Mouse (Mus musculus) heart, postnatal 0 days (tissue): ENCODE data around the gene Met. TPM values are rescaled to one million over a fixed set of nuclear protein-coding genes. Genes with fewer than 3 reads are reported as not detected.

Experiments
- ATAC-seq: fragments of 200-750 bp; cut with Nextera tagmentation; 2 replicates; pipeline ENCODE4 v1.8.0; 2017; ENCODE audit warnings: low read depth, moderate number of reproducible peaks, moderate library complexity; ENCODE audit not compliant: insufficient read depth
- DNase-seq: peaks from one replicate; pipeline ENCODE4 v3.0.0-alpha.2; 2016; ENCODE audit warnings: low spot score
- H3K27ac ChIP-seq: fragments of 300-500 bp; sonication (generic); 2 replicates; pipeline ENCODE4 v1.5.1; 2014; ENCODE audit warnings: low read depth, mild to moderate bottlenecking
- H3K27me3 ChIP-seq: fragments of 300-500 bp; sonication (generic); 2 replicates; pipeline ENCODE4 v1.6.1; 2014; ENCODE audit warnings: low read length, mixed read lengths; ENCODE audit not compliant: control insufficient read depth, insufficient read depth
- H3K36me3 ChIP-seq: fragments of 300-500 bp; sonication (generic); replicated peaks from 2 replicates; pipeline ENCODE4 v1.6.1; 2014; ENCODE audit warnings: low read length, mixed read lengths; ENCODE audit not compliant: control insufficient read depth, insufficient read depth
- H3K4me1 ChIP-seq: fragments of 300-500 bp; sonication (generic); 2 replicates; pipeline ENCODE4 v1.6.1; 2014; ENCODE audit warnings: antibody characterized with exemption; ENCODE audit not compliant: control insufficient read depth, insufficient read depth
- H3K4me2 ChIP-seq: fragments of 300-500 bp; sonication (generic); 2 replicates; pipeline ENCODE4 v1.6.1; 2014; ENCODE audit warnings: low read depth, mild to moderate bottlenecking, low read length, moderate library complexity
- H3K4me3 ChIP-seq: fragments of 300-500 bp; sonication (generic); 2 replicates; pipeline ENCODE4 v1.5.1; 2014; ENCODE audit warnings: low read depth, low read length
- H3K9ac ChIP-seq: fragments of 300-500 bp; sonication (generic); replicated peaks from 2 replicates; pipeline ENCODE4 v1.6.1; 2014; ENCODE audit warnings: low read depth, low read length, mixed read lengths
- H3K9me3 ChIP-seq: fragments of 300-500 bp; sonication (generic); replicated peaks from 2 replicates; pipeline ENCODE4 v1.6.1; 2016; ENCODE audit warnings: low read length; ENCODE audit not compliant: control insufficient read depth
- CTCF ChIP-seq: IDR thresholded peaks from 2 replicates; pipeline ENCODE4 v1.5.1; 2016; ENCODE audit warnings: antibody characterized with exemption, control low read depth, low read depth
- EP300 ChIP-seq: IDR thresholded peaks from 2 replicates; pipeline ENCODE4 v1.6.1; 2016; ENCODE audit warnings: antibody characterized with exemption, low read depth
- WGBS: fragments of 180-500 bp; shearing (Covaris S2); extraction: QIAGEN DNeasy Blood & Tissue Kit; methylation state at CpG from one replicate; pipeline ENCODE4 v1.1.7; 2014; 5-methylcytosine and 5-hydroxymethylcytosine counted together
- polyA plus RNA-seq: library from polyadenylated mRNA; unstranded; fragments of >200 nt; fragmentation: Nextera tagmentation; extraction: Ambion mirVana; gene quantifications from 2 replicates; pipeline ENCODE4 v1.2.1, GENCODE M21; 2015
- total RNA-seq: library from RNA; depleted of rRNA; stranded (reverse); fragments of >200 nt; gene quantifications from 2 replicates; pipeline ENCODE4 v1.2.3, GENCODE M21; 2014; ENCODE audit warnings: low replicate concordance

The Met gene
- total and polyA plus RNA-seq, 2 experiments from 2014 or later: 0.61 to 2.7 TPM

GRCm38 (mm10) chr6:17580349-17580748, 116.7 kb downstream of the Met start:
- no peak for DNase-seq
- no peaks in the 10 kb centered on the region for H3K4me1 ChIP-seq
- H3K27me3 ChIP-seq: no peaks in the 10 kb centered on the region
- no peak overlapping the region for H3K4me3 ChIP-seq
- H3K27ac ChIP-seq: no peak overlapping the region
- 87% methylated on average over 3 of the region's 3 CpGs for WGBS
- no peak for ATAC-seq
- H3K9ac ChIP-seq: no peak overlapping the region
- TF ChIP-seq CTCF (no peak), EP300 (no peak)
- no peaks in the 10 kb centered on the region for H3K36me3 ChIP-seq
- no peaks in the 10 kb centered on the region for H3K9me3 ChIP-seq
- H3K4me2 ChIP-seq: no peak overlapping the region

GRCm38 (mm10) chr6:17583982-17584381, 120.4 kb downstream of the Met start:
- DNase-seq (peak; percentile 63), ATAC-seq (no peak; the same call in 1 of the 2 replicates)
- H3K27ac ChIP-seq: no peak overlapping the region
- no peaks in the 10 kb centered on the region for H3K27me3 ChIP-seq
- peak overlapping the region; percentile 27 for H3K4me3 ChIP-seq
- 24% methylated on average over 13 of the region's 13 CpGs for WGBS
- H3K4me2 ChIP-seq: peak overlapping the region; percentile 51
- no peak overlapping the region for H3K9ac ChIP-seq
- no peak for TF ChIP-seq EP300
- TF ChIP-seq CTCF: no peak
- no peaks in the 10 kb centered on the region for H3K9me3 ChIP-seq
- H3K4me1 ChIP-seq: no peaks in the 10 kb centered on the region
- no peaks in the 10 kb centered on the region for H3K36me3 ChIP-seq

GRCm38 (mm10) chr6:17589049-17589952, 125.7 kb downstream of the Met start:
- Histone ChIP-seq H3K27me3 (no peaks in the 10 kb centered on the region), H3K36me3 (no peaks in the 10 kb centered on the region), H3K27ac (no peak overlapping the region), H3K9ac (no peak overlapping the region), H3K4me1 (no peaks in the 10 kb centered on the region), H3K9me3 (peaks cover 10% of the 10 kb centered on the region), H3K4me2 (no peak overlapping the region), H3K4me3 (no peak overlapping the region)
- TF ChIP-seq EP300 (no peak), CTCF (peak; percentile 91)
- 36% methylated on average over 16 of the region's 16 CpGs for WGBS
- DNase-seq (peak; percentile 69), ATAC-seq (no peak)

- DNase-seq (no peak), ATAC-seq (no peak)
- Histone ChIP-seq H3K36me3 (no peaks in the 10 kb centered on the region), H3K9ac (no peak overlapping the region), H3K4me2 (no peak overlapping the region), H3K4me1 (no peaks in the 10 kb centered on the region), H3K27ac (no peak overlapping the region), H3K27me3 (no peaks in the 10 kb centered on the region), H3K4me3 (no peak overlapping the region), H3K9me3 (peaks cover 10% of the 10 kb centered on the region)
- 45% methylated on average over 8 of the region's 8 CpGs for WGBS
- TF ChIP-seq CTCF (no peak), EP300 (no peak)
Measured at GRCm38 (mm10) chr6:17589953-17590627, 126.5 kb downstream of the Met start.

GRCm38 (mm10) chr6:17593971-17594370, 130.4 kb downstream of the Met start:
- TF ChIP-seq CTCF (no peak), EP300 (no peak)
- no peak overlapping the region for H3K4me2 ChIP-seq
- H3K4me3 ChIP-seq: no peak overlapping the region
- H3K4me1 ChIP-seq: no peaks in the 10 kb centered on the region
- H3K9ac ChIP-seq: no peak overlapping the region
- no peak for ATAC-seq
- H3K27me3 ChIP-seq: no peaks in the 10 kb centered on the region
- DNase-seq: no peak
- H3K36me3 ChIP-seq: no peaks in the 10 kb centered on the region
- no peak overlapping the region for H3K27ac ChIP-seq
- 77% methylated on average over 2 of the region's 2 CpGs for WGBS
- peaks cover 10% of the 10 kb centered on the region for H3K9me3 ChIP-seq
